Mouse (Mus musculus) forebrain, postnatal 0 days (tissue): ENCODE results near the gene Ptprh. TPM values are rescaled to one million over a fixed set of nuclear protein-coding genes. Genes with fewer than 3 reads are reported as not detected.

Source experiments
- ATAC-seq: fragments of 200-750 bp; cut with Nextera tagmentation; 2 replicates; pipeline ENCODE4 v1.8.0; 2017; ENCODE audit warnings: mild to moderate bottlenecking, moderate library complexity
- DNase-seq: peaks from one replicate; pipeline ENCODE4 v3.0.0-alpha.2; 2015
- H3K27ac ChIP-seq: fragments of 300-500 bp; sonication (generic); 2 replicates; pipeline ENCODE4 v1.5.1; 2014; ENCODE audit warnings: low read depth, mild to moderate bottlenecking, antibody characterized with exemption, low read length, moderate library complexity, mixed read lengths
- H3K27me3 ChIP-seq: fragments of 300-500 bp; sonication (generic); 2 replicates; pipeline ENCODE4 v1.6.1; 2014; ENCODE audit warnings: mild to moderate bottlenecking, low read length, mixed read lengths; ENCODE audit not compliant: insufficient read depth
- H3K36me3 ChIP-seq: fragments of 300-500 bp; sonication (generic); 2 replicates; pipeline ENCODE4 v1.6.1; 2014; ENCODE audit warnings: mild to moderate bottlenecking, moderate library complexity; ENCODE audit not compliant: insufficient read depth
- H3K4me1 ChIP-seq: fragments of 300-500 bp; sonication (generic); 2 replicates; pipeline ENCODE4 v1.6.1; 2014; ENCODE audit warnings: antibody characterized with exemption; ENCODE audit not compliant: insufficient read depth
- H3K4me2 ChIP-seq: fragments of 300-500 bp; sonication (generic); 2 replicates; pipeline ENCODE4 v1.6.1; 2014; ENCODE audit warnings: low read depth, mild to moderate bottlenecking, moderate library complexity
- H3K4me3 ChIP-seq: fragments of 300-500 bp; sonication (generic); 2 replicates; pipeline ENCODE4 v1.5.1; 2014; ENCODE audit warnings: low read depth, low read length, mixed read lengths
- H3K9ac ChIP-seq: fragments of 300-500 bp; sonication (generic); 2 replicates; pipeline ENCODE4 v1.6.1; 2014; ENCODE audit warnings: mild to moderate bottlenecking
- H3K9me3 ChIP-seq: fragments of 300-500 bp; sonication (generic); 2 replicates; pipeline ENCODE4 v1.6.1; 2016; ENCODE audit warnings: low read length
- CTCF ChIP-seq: sonication (generic); IDR thresholded peaks from 2 replicates; pipeline ENCODE4 v1.5.1; 2016; ENCODE audit warnings: antibody characterized with exemption, control low read depth, low read depth
- WGBS: fragments of 180-500 bp; shearing (Covaris S2); extraction: QIAGEN DNeasy Blood & Tissue Kit; methylation state at CpG from one replicate; pipeline ENCODE4 v1.1.7; 2014; 5-methylcytosine and 5-hydroxymethylcytosine counted together
- microRNA-seq, 2 experiments: library from miRNA; unstranded; fragments of <30 nt; microRNA quantifications; one replicate each; pipeline ENCODE4; 2016
- polyA plus RNA-seq: library from polyadenylated mRNA; unstranded; fragments of >200 nt; fragmentation: Nextera tagmentation; extraction: Ambion mirVana; gene quantifications from 2 replicates; pipeline ENCODE4 v1.2.1, GENCODE M21; 2015
- total RNA-seq: library from RNA; depleted of rRNA; stranded (reverse); fragments of >200 nt; gene quantifications from 2 replicates; pipeline ENCODE4 v1.2.3, GENCODE M21; 2014; rRNA removed

Ptprh gene
- total and polyA plus RNA-seq, 2 experiments from 2014 or later: 1.1 to 2.9 TPM

- TF ChIP-seq CTCF: no peak
- no peaks in the 10 kb centered on the region for H3K9me3 ChIP-seq
- H3K27ac ChIP-seq: no peak overlapping the region
- no peaks in the 10 kb centered on the region for H3K36me3 ChIP-seq
- H3K9ac ChIP-seq: peak overlapping the region; percentile 85; the same call in 1 of the 2 replicates
- no peaks in the 10 kb centered on the region for H3K27me3 ChIP-seq
- ATAC-seq: peak; percentile 23; the same call in 1 of the 2 replicates
- DNase-seq: peak; percentile 69
- WGBS: 9% methylated on average over 14 of the region's 14 CpGs
- H3K4me1 ChIP-seq: peaks cover 19% of the 10 kb centered on the region; the same call in 1 of the 2 replicates
- peak overlapping the region; percentile 83 for H3K4me3 ChIP-seq
- peak overlapping the region; percentile 69 for H3K4me2 ChIP-seq
Measured at GRCm38 (mm10) chr7:4502421-4503090, 101.3 kb downstream of the Ptprh start.

- WGBS: 2% methylated on average over 62 of the region's 62 CpGs
- H3K36me3 ChIP-seq: peaks cover 5% of the 10 kb centered on the region; the same call in 1 of the 2 replicates
- no peaks in the 10 kb centered on the region for H3K9me3 ChIP-seq
- TF ChIP-seq CTCF: no peak
- H3K27me3 ChIP-seq: no peaks in the 10 kb centered on the region
- peak within 1 kb of the TSS; percentile 69 for H3K4me2 ChIP-seq
- peak within 1 kb of the TSS; percentile 83 for H3K4me3 ChIP-seq
- DNase-seq: peak; percentile 97
- H3K4me1 ChIP-seq: peaks cover 19% of the 10 kb centered on the region; the same call in 1 of the 2 replicates
- ATAC-seq: peak; percentile 96
- peak within 1 kb of the TSS; percentile 88 for H3K27ac ChIP-seq
- peak within 1 kb of the TSS; percentile 85 for H3K9ac ChIP-seq
Measured at GRCm38 (mm10) chr7:4501558-4502397, 102.1 kb downstream of the Ptprh start, which contains the start of gene Ppp1r12c. Gene Ppp1r12c (minus strand): TSS chr7:4501680.

- WGBS: 3% methylated on average over 44 of the region's 52 CpGs
- no peak for TF ChIP-seq CTCF
Measured at GRCm38 (mm10) chr7:4500892-4501471, 102.9 kb downstream of the Ptprh start.

GRCm38 (mm10) chr7:4499034-4499433, 104.8 kb downstream of the Ptprh start:
- no peak overlapping the region for H3K27ac ChIP-seq
- H3K9me3 ChIP-seq: no peaks in the 10 kb centered on the region
- H3K4me2 ChIP-seq: peak overlapping the region; percentile 69; the same call in 1 of the 2 replicates
- 89% methylated on average over 4 of the region's 4 CpGs for WGBS
- no peak overlapping the region for H3K4me3 ChIP-seq
- H3K9ac ChIP-seq: no peak overlapping the region; the same call in 1 of the 2 replicates
- no peak for TF ChIP-seq CTCF
- no peaks in the 10 kb centered on the region for H3K27me3 ChIP-seq
- peaks cover 22% of the 10 kb centered on the region for H3K36me3 ChIP-seq
- DNase-seq (no peak), ATAC-seq (no peak)
- peaks cover 19% of the 10 kb centered on the region; the same call in 1 of the 2 replicates for H3K4me1 ChIP-seq

More at GRCm38 (mm10) chr7:4500892-4501471, 102.9 kb downstream of the Ptprh start:
- peak; percentile 34 for ATAC-seq
- peaks cover 19% of the 10 kb centered on the region; the same call in 1 of the 2 replicates for H3K4me1 ChIP-seq
- peak overlapping the region; percentile 83 for H3K4me3 ChIP-seq
- no peaks in the 10 kb centered on the region for H3K27me3 ChIP-seq
- DNase-seq: no peak
- peak overlapping the region; percentile 85 for H3K9ac ChIP-seq
- H3K36me3 ChIP-seq: peaks cover 13% of the 10 kb centered on the region
- H3K9me3 ChIP-seq: no peaks in the 10 kb centered on the region
- peak overlapping the region; percentile 69 for H3K4me2 ChIP-seq
- peak overlapping the region; percentile 88 for H3K27ac ChIP-seq

Small RNA genes within 50 kb of the gene (microRNA-seq; reads per million reads assigned to microRNA genes)
- gene Gm23577: 0 reads per million in 2 experiments

Other genes starting within 250 kb of the Ptprh start
- gene Gp6, start 206.3 kb downstream of the Ptprh start, total RNA-seq: not detected in 2 replicates
- gene Gp6, start 206.3 kb downstream of the Ptprh start, polyA plus RNA-seq: not detected in 2 replicates
- 73.9 and 84.5 TPM in 2 replicates for gene Rdh13, start 158.4 kb downstream of the Ptprh start, total RNA-seq
- 28.5 and 37.9 TPM in 2 replicates for gene Rdh13, start 158.4 kb downstream of the Ptprh start, polyA plus RNA-seq
- 3.2 and 8.6 TPM in 2 replicates for gene Eps8l1, start 143.4 kb downstream of the Ptprh start, total RNA-seq
- 4.6 and 7.4 TPM in 2 replicates for gene Eps8l1, start 143.4 kb downstream of the Ptprh start, polyA plus RNA-seq
- 94.2 and 100 TPM in 2 replicates for gene Ppp1r12c, start 102.4 kb downstream of the Ptprh start, total RNA-seq
- gene Ppp1r12c, start 102.4 kb downstream of the Ptprh start, polyA plus RNA-seq: 27.8 and 35.1 TPM in 2 replicates
- 0.77 and 2.9 TPM in 2 replicates for gene Tnnt1, start 87.7 kb downstream of the Ptprh start, total RNA-seq
- 3.4 and 3.9 TPM in 2 replicates for gene Tnnt1, start 87.7 kb downstream of the Ptprh start, polyA plus RNA-seq
- gene Tnni3, start 79.8 kb downstream of the Ptprh start, total RNA-seq: 0.62 and 3.6 TPM in 2 replicates
- 0.89 and 1.2 TPM in 2 replicates for gene Tnni3, start 79.8 kb downstream of the Ptprh start, polyA plus RNA-seq
- gene Dnaaf3, start 71.6 kb downstream of the Ptprh start, total RNA-seq: 0.62 and 2.2 TPM in 2 replicates
- gene Dnaaf3, start 71.6 kb downstream of the Ptprh start, polyA plus RNA-seq: 1.3 and 2.0 TPM in 2 replicates
- gene Syt5, start 56.5 kb downstream of the Ptprh start, total RNA-seq: 170 and 231 TPM in 2 replicates
- 301 and 305 TPM in 2 replicates for gene Syt5, start 56.5 kb downstream of the Ptprh start, polyA plus RNA-seq
- gene Tmem86b, start 27.4 kb upstream of the Ptprh start, total RNA-seq: 10.8 and 11.8 TPM in 2 replicates
- gene Tmem86b, start 27.4 kb upstream of the Ptprh start, polyA plus RNA-seq: 0.64 and 0.70 TPM in 2 replicates
- 89.3 and 99.1 TPM in 2 replicates for gene Ppp6r1, start 55.0 kb upstream of the Ptprh start, total RNA-seq
- 5.1 and 8.3 TPM in 2 replicates for gene Ppp6r1, start 55.0 kb upstream of the Ptprh start, polyA plus RNA-seq
- 188 and 219 TPM in 2 replicates for gene Hspbp1, start 81.0 kb upstream of the Ptprh start, total RNA-seq
- 206 and 214 TPM in 2 replicates for gene Hspbp1, start 81.0 kb upstream of the Ptprh start, polyA plus RNA-seq
- 188 and 205 TPM in 2 replicates for gene Brsk1, start 86.6 kb upstream of the Ptprh start, total RNA-seq
- gene Brsk1, start 86.6 kb upstream of the Ptprh start, polyA plus RNA-seq: 4.6 and 6.2 TPM in 2 replicates
- gene Tmem150b, start 121.2 kb upstream of the Ptprh start, total RNA-seq: not detected in 2 replicates
- 0.18 TPM in 1 of 2 replicates, not detected in the other for gene Tmem150b, start 121.2 kb upstream of the Ptprh start, polyA plus RNA-seq
- gene Kmt5c, start 136.1 kb upstream of the Ptprh start, total RNA-seq: 36.8 and 59.1 TPM in 2 replicates
- 32.3 and 35.1 TPM in 2 replicates for gene Kmt5c, start 136.1 kb upstream of the Ptprh start, polyA plus RNA-seq
- 3.8 and 4.8 TPM in 2 replicates for gene Cox6b2, start 149.1 kb upstream of the Ptprh start, total RNA-seq
- 19.8 and 23.3 TPM in 2 replicates for gene Cox6b2, start 149.1 kb upstream of the Ptprh start, polyA plus RNA-seq
- not detected in 2 replicates for gene Fam71e2, start 167.3 kb upstream of the Ptprh start, total RNA-seq
- not detected in 2 replicates for gene Fam71e2, start 167.3 kb upstream of the Ptprh start, polyA plus RNA-seq
- gene Il11, start 178.8 kb upstream of the Ptprh start, total RNA-seq: 1.2 and 2.6 TPM in 2 replicates
- gene Il11, start 178.8 kb upstream of the Ptprh start, polyA plus RNA-seq: 1.2 and 2.1 TPM in 2 replicates
- gene Tmem190, start 178.9 kb upstream of the Ptprh start, total RNA-seq: not detected in 2 replicates
- not detected in 2 replicates for gene Tmem190, start 178.9 kb upstream of the Ptprh start, polyA plus RNA-seq
- gene Tmem238, start 185.6 kb upstream of the Ptprh start, total RNA-seq: 7.3 and 10.1 TPM in 2 replicates
- gene Tmem238, start 185.6 kb upstream of the Ptprh start, polyA plus RNA-seq: 13.3 and 15.0 TPM in 2 replicates
- gene Rpl28, start 188.8 kb upstream of the Ptprh start, total RNA-seq: 161 and 191 TPM in 2 replicates
- 313 and 332 TPM in 2 replicates for gene Rpl28, start 188.8 kb upstream of the Ptprh start, polyA plus RNA-seq
- gene Ube2s, start 208.5 kb upstream of the Ptprh start, total RNA-seq: 300 and 347 TPM in 2 replicates
- 232 and 259 TPM in 2 replicates for gene Ube2s, start 208.5 kb upstream of the Ptprh start, polyA plus RNA-seq
- gene Shisa7, start 240.7 kb upstream of the Ptprh start, total RNA-seq: 52.4 and 66.6 TPM in 2 replicates
- 6.8 and 9.4 TPM in 2 replicates for gene Shisa7, start 240.7 kb upstream of the Ptprh start, polyA plus RNA-seq